Comparison of ENCODE assay signal across 28 mouse cellular contexts in genomic region chr8:107633734-107634133, GRCm38 (mm10).
"Had no signal": no experiment of that assay in that cellular context is flagged by ENCODE, and none has a peak within 500 bp of the region (broad histone marks: within the 10 kb centered on the region; RNA-seq: fewer than 3 reads in every experiment).

No protein-coding gene starts in this region.

- H3K9me3 ChIP-seq: limb, embryonic 10.5 days; limb, embryonic 12.5 days; limb, embryonic 13.5 days; limb, embryonic 15.5 days; liver, embryonic 12.5 days; liver, embryonic 13.5 days; liver, embryonic 15.5 days; lung, embryonic 15.5 days; midbrain, embryonic 10.5 days; midbrain, embryonic 12.5 days; midbrain, embryonic 13.5 days; midbrain, embryonic 15.5 days; neural tube, embryonic 12.5 days had no signal

- H3K27me3 ChIP-seq: limb, embryonic 12.5 days; limb, embryonic 13.5 days; limb, embryonic 15.5 days; liver, embryonic 12.5 days; liver, embryonic 13.5 days; liver, embryonic 15.5 days; lung, embryonic 15.5 days; midbrain, embryonic 12.5 days; midbrain, embryonic 13.5 days; midbrain, embryonic 15.5 days; neural tube, embryonic 12.5 days had no signal

- H3K27ac ChIP-seq: limb, embryonic 10.5 days; limb, embryonic 12.5 days; limb, embryonic 13.5 days; limb, embryonic 15.5 days; liver, embryonic 12.5 days; liver, embryonic 13.5 days; liver, embryonic 14.5 days; liver, embryonic 15.5 days; lung, embryonic 15.5 days; macrophage; midbrain, embryonic 10.5 days; midbrain, embryonic 12.5 days; midbrain, embryonic 13.5 days; midbrain, embryonic 15.5 days; neural tube, embryonic 12.5 days had no signal

- H3K36me3 ChIP-seq: limb, embryonic 10.5 days; limb, embryonic 12.5 days; limb, embryonic 13.5 days; limb, embryonic 15.5 days; liver, embryonic 12.5 days; liver, embryonic 13.5 days; liver, embryonic 15.5 days; lung, embryonic 15.5 days; midbrain, embryonic 10.5 days; midbrain, embryonic 12.5 days; midbrain, embryonic 13.5 days; midbrain, embryonic 15.5 days; neural tube, embryonic 12.5 days had no signal

- DNase-seq: left cerebral cortex, postnatal 4 days; liver; liver, embryonic 13.5 days; liver, postnatal 0 days; lung, adult 18-20 months; lung, adult 2 months; lung, embryonic 14.5 days; lung, postnatal 10 days; lung, postnatal 14 days; lung, postnatal 36 days; lung, postnatal 4 days; midbrain, embryonic 14.5 days had no signal

- H3K9ac ChIP-seq: limb, embryonic 12.5 days; limb, embryonic 13.5 days; limb, embryonic 15.5 days; liver, embryonic 12.5 days; liver, embryonic 13.5 days; liver, embryonic 14.5 days; liver, embryonic 15.5 days; liver, postnatal 0 days; lung, embryonic 14.5 days; lung, embryonic 15.5 days; midbrain, embryonic 12.5 days; midbrain, embryonic 13.5 days; midbrain, embryonic 15.5 days; neural tube, embryonic 12.5 days had no signal

- H3K4me1 ChIP-seq: limb, embryonic 10.5 days; limb, embryonic 12.5 days; limb, embryonic 13.5 days; limb, embryonic 15.5 days; liver, embryonic 12.5 days; liver, embryonic 13.5 days; liver, embryonic 15.5 days; lung, embryonic 15.5 days; megakaryocyte, embryonic 14.5 days; midbrain, embryonic 12.5 days; midbrain, embryonic 13.5 days; midbrain, embryonic 15.5 days had no signal

- H3K4me3 ChIP-seq: limb, embryonic 10.5 days; limb, embryonic 12.5 days; limb, embryonic 13.5 days; limb, embryonic 15.5 days; liver, embryonic 12.5 days; liver, embryonic 13.5 days; liver, embryonic 15.5 days; lung, embryonic 15.5 days; megakaryocyte, embryonic 14.5 days; midbrain, embryonic 10.5 days; midbrain, embryonic 12.5 days; midbrain, embryonic 13.5 days; midbrain, embryonic 15.5 days; myocyte; neural tube, embryonic 12.5 days had no signal
